Mouse (Mus musculus) myocyte (in vitro differentiated cells): ENCODE measurements around the gene Herpud1.

Experiments used
- E2F4 ChIP-seq: IDR thresholded peaks from one replicate; pipeline ENCODE4 v1.6.1; 2011; ENCODE audit warnings: mild to moderate bottlenecking, control low read depth, moderate library complexity; ENCODE audit not compliant: insufficient read depth
- MAX ChIP-seq: IDR thresholded peaks from one replicate; pipeline ENCODE4 v1.6.1; 2011; ENCODE audit warnings: low read depth, mild to moderate bottlenecking, control low read depth
- POLR2A ChIP-seq: IDR thresholded peaks from one replicate; pipeline ENCODE4 v1.6.1; 2011; ENCODE audit warnings: low read depth, mild to moderate bottlenecking, control low read depth, moderate library complexity; ENCODE audit not compliant: insufficient read length
- POLR2AphosphoS2 ChIP-seq: IDR thresholded peaks from one replicate; pipeline ENCODE4 v1.6.1; 2011; ENCODE audit warnings: low read depth, control low read depth; ENCODE audit not compliant: insufficient read length
- REST ChIP-seq: IDR thresholded peaks from one replicate; pipeline ENCODE4 v1.6.1; 2011; ENCODE audit warnings: mild to moderate bottlenecking, control low read depth, moderate library complexity; ENCODE audit not compliant: insufficient read depth, insufficient read length
- SRF ChIP-seq: IDR thresholded peaks from one replicate; pipeline ENCODE4 v1.6.1; 2011; ENCODE audit warnings: low read depth; ENCODE audit not compliant: control insufficient read depth, insufficient read length
- TCF12 ChIP-seq: IDR thresholded peaks from one replicate; pipeline ENCODE4 v1.6.1; 2011; ENCODE audit warnings: mild to moderate bottlenecking, control low read depth; ENCODE audit not compliant: poor library complexity, insufficient read depth, severe bottlenecking

DNA sequence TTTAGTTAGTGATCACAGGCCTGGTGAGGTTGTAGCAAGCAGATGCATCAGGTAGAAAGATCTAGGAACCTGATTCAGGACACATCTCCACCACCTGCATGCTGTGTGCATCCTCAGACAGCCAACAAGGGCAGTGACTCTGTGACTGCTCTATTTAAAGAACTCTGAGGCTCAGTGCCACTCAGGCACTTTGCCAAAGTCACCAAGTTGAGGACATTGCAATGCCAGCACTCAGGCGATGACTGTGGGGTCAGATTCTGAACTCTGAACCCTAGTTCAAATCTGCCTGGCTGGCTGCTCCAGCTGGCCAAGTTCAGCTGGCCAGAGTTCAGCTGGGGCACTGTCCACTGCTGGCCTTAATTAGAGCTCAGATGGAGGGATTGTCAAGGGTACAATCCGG, 22.3 kb upstream of the Herpud1 start:
- TF ChIP-seq POLR2A (no peak), TCF12 (no peak), POLR2AphosphoS2 (no peak), E2F4 (no peak), REST (no peak), MAX (no peak), SRF (no peak)
